Mouse (Mus musculus) neural tube, embryonic 14.5 days (tissue): ENCODE measurements around the gene Ninj1. TPM values are rescaled to one million over a fixed set of nuclear protein-coding genes. Genes with fewer than 3 reads are reported as not detected.

Source experiments
- ATAC-seq: fragments of 200-750 bp; cut with Nextera tagmentation; 2 replicates; pipeline ENCODE4 v1.8.0; 2017; ENCODE audit warnings: low read depth, mild to moderate bottlenecking, moderate TSS enrichment, moderate library complexity
- H3K27ac ChIP-seq: fragments of 300-500 bp; sonication (generic); 2 replicates; pipeline ENCODE4 v1.5.1; 2014; ENCODE audit warnings: low read depth, mild to moderate bottlenecking, control low read depth, low read length, moderate library complexity, mixed read lengths
- H3K27me3 ChIP-seq: fragments of 300-500 bp; sonication (generic); 2 replicates; pipeline ENCODE4 v1.6.1; 2014; ENCODE audit warnings: low read length; ENCODE audit not compliant: control insufficient read depth, insufficient read depth
- H3K36me3 ChIP-seq: fragments of 300-500 bp; sonication (generic); 2 replicates; pipeline ENCODE4 v1.6.1; 2014; ENCODE audit warnings: low read length, mixed read lengths; ENCODE audit not compliant: control insufficient read depth, insufficient read depth
- H3K4me1 ChIP-seq: fragments of 300-500 bp; sonication (generic); 2 replicates; pipeline ENCODE4 v1.6.1; 2014; ENCODE audit warnings: low read length; ENCODE audit not compliant: control insufficient read depth, insufficient read depth
- H3K4me2 ChIP-seq: fragments of 300-500 bp; sonication (generic); 2 replicates; pipeline ENCODE4 v1.6.1; 2014; ENCODE audit warnings: mild to moderate bottlenecking, low read depth, low read length, control low read depth
- H3K4me3 ChIP-seq: fragments of 300-500 bp; sonication (generic); 2 replicates; pipeline ENCODE4 v1.5.1; 2014; ENCODE audit warnings: low read depth, low read length, control low read depth, mixed read lengths
- H3K9ac ChIP-seq: fragments of 300-500 bp; sonication (generic); replicated peaks from 2 replicates; pipeline ENCODE4 v1.6.1; 2014; ENCODE audit warnings: low read depth, mild to moderate bottlenecking, control low read depth, low read length, mixed read lengths
- H3K9me3 ChIP-seq: fragments of 300-500 bp; sonication (generic); 2 replicates; pipeline ENCODE4 v1.6.1; 2016; ENCODE audit warnings: low read length; ENCODE audit not compliant: control insufficient read depth
- WGBS: fragments of 180-500 bp; shearing (Covaris S2); extraction: QIAGEN DNeasy Blood & Tissue Kit; methylation state at CpG from one replicate; pipeline ENCODE4 v1.1.7; 2014; 5-methylcytosine and 5-hydroxymethylcytosine counted together
- polyA plus RNA-seq: library from polyadenylated mRNA; unstranded; fragments of >200 nt; fragmentation: Nextera tagmentation; extraction: Ambion mirVana; gene quantifications from 2 replicates; pipeline ENCODE4 v1.2.1, GENCODE M21; 2014

Gene Ninj1
- polyA plus RNA-seq, 1 experiment from 2014 or later: 29.0 TPM

DNA sequence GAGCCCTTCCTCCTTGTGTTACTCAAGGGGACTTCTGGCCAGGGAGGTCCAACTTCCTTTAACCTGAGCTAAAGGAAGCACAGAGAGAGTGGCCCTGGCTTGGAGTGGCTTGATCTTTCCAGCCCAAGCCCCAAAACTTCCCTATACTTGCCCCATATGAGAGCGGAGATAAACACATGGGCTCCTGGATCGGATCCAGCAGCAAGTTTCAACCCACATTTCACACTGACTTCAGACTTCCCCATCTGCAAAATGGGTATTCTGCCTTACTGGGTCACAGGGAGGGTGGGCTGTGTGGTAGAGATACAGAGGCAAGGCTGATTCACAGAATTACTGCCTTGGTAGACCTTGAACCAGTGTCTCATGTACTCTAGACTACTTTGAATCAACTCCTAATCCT is 56.2 kb downstream of the Ninj1 start:
- no peak for ATAC-seq
- no peaks in the 10 kb centered on the region for H3K9me3 ChIP-seq
- 95% methylated on average over 2 of the region's 2 CpGs for WGBS

DNA sequence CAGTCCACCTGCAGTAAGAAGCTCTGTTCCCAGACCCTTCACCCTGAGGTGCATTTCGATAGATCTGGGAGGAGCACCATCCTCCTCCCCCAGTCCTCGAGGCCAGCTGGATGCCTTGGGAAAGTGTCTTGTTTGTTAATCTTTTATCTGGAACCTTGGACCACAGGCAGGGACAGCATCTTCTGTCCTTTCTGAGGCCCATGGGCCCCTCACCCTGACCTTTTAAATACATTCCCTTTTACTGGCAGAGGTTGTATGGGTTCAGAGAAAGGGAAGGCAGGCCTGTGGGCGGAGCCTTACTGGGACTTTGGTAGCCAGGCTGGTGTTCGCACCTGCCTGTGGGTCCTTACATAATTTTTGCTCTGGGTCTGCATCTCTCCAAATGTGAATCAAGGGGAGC is 58.0 kb downstream of the Ninj1 start:
- H3K27me3 ChIP-seq: peaks cover 18% of the 10 kb centered on the region
- WGBS: 56% methylated on average over 4 of the region's 4 CpGs
- no peak for ATAC-seq

More for the DNA sequence above, 56.2 kb downstream of the Ninj1 start:
- Histone ChIP-seq H3K27ac (no peak overlapping the region), H3K36me3 (no peaks in the 10 kb centered on the region), H3K27me3 (peaks cover 17% of the 10 kb centered on the region), H3K9ac (no peak overlapping the region), H3K4me2 (no peak overlapping the region), H3K4me3 (no peak overlapping the region), H3K4me1 (peaks cover 5% of the 10 kb centered on the region; the same call in 1 of the 2 replicates)

More for the DNA sequence above, 58.0 kb downstream of the Ninj1 start:
- Histone ChIP-seq H3K9me3 (no peaks in the 10 kb centered on the region), H3K36me3 (no peaks in the 10 kb centered on the region), H3K4me3 (no peak overlapping the region), H3K4me1 (peaks cover 5% of the 10 kb centered on the region; the same call in 1 of the 2 replicates), H3K4me2 (no peak overlapping the region), H3K27ac (no peak overlapping the region), H3K9ac (no peak overlapping the region)

Other genes starting within 250 kb of the Ninj1 start
- gene Fam120a, start 219.5 kb upstream of the Ninj1 start, polyA plus RNA-seq: 16.5 and 18.4 TPM in 2 replicates
- gene Wnk2, start 39.5 kb upstream of the Ninj1 start, polyA plus RNA-seq: 26.5 and 33.1 TPM in 2 replicates
- 35.7 and 37.3 TPM in 2 replicates for gene Card19, start 28.6 kb downstream of the Ninj1 start, polyA plus RNA-seq
- gene Susd3, start 61.2 kb downstream of the Ninj1 start, polyA plus RNA-seq: 0.56 and 0.91 TPM in 2 replicates
- 2.2 and 2.4 TPM in 2 replicates for gene Fgd3, start 132.8 kb downstream of the Ninj1 start, polyA plus RNA-seq
- 27.6 and 38.6 TPM in 2 replicates for gene Bicd2, start 154.1 kb downstream of the Ninj1 start, polyA plus RNA-seq
- gene Ippk, start 233.8 kb downstream of the Ninj1 start, polyA plus RNA-seq: 14.8 and 15.8 TPM in 2 replicates